Mouse (Mus musculus) olfactory bulb, adult 2 months (tissue): Measurements from ENCODE around the gene Dlgap4. TPM values are rescaled to one million over a fixed set of nuclear protein-coding genes. Genes with fewer than 3 reads are reported as not detected.

Experiments
- H3K27ac ChIP-seq: fragments of 200-500 bp; 2 replicates; pipeline ENCODE4 v1.5.1; 2012; ENCODE audit warnings: low read depth, low read length; ENCODE audit not compliant: insufficient read depth
- H3K4me1 ChIP-seq: fragments of 200-500 bp; 2 replicates; pipeline ENCODE4 v1.6.1; 2012; ENCODE audit warnings: low read length; ENCODE audit not compliant: control insufficient read depth, insufficient read depth
- H3K4me3 ChIP-seq: fragments of 200-500 bp; 2 replicates; pipeline ENCODE4 v1.5.1; 2012; ENCODE audit warnings: mild to moderate bottlenecking, low read depth, low read length, moderate library complexity; ENCODE audit not compliant: insufficient read depth
- CTCF ChIP-seq: fragments of 200-500 bp; IDR thresholded peaks from 2 replicates; pipeline ENCODE4 v1.5.1; 2012; ENCODE audit warnings: low read depth, mild to moderate bottlenecking, low read length, moderate library complexity; ENCODE audit not compliant: insufficient read depth
- POLR2A ChIP-seq: fragments of 200-500 bp; IDR thresholded peaks from 2 replicates; pipeline ENCODE4 v1.6.1; 2012; ENCODE audit warnings: mild to moderate bottlenecking, low read depth, low read length, moderate library complexity; ENCODE audit not compliant: insufficient read depth
- WGBS: fragments of 180-500 bp; shearing (Covaris S2); methylation state at CpG from one replicate; pipeline ENCODE4 v1.1.7; 2018; 5-methylcytosine and 5-hydroxymethylcytosine counted together
- polyA plus RNA-seq: library from polyadenylated mRNA; stranded (reverse); fragments of >200 nt; gene quantifications from 2 replicates; pipeline ENCODE4 v1.2.4, GENCODE M21; 2012; ENCODE audit warnings: low replicate concordance; ENCODE audit not compliant: missing spikeins, insufficient read depth, insufficient read length

The Dlgap4 gene
- polyA plus RNA-seq, 1 experiment = not detected

GRCm38 (mm10) chr2:156697261-156697660, 83.8 kb downstream of the Dlgap4 start:
- peak overlapping the region; percentile 60 for H3K27ac ChIP-seq
- WGBS = 19% methylated on average over 8 of the region's 8 CpGs
- H3K4me1 ChIP-seq = peaks cover 58% of the 10 kb centered on the region
- TF ChIP-seq CTCF (no peak), POLR2A (no peak)
- H3K4me3 ChIP-seq = no peak overlapping the region

DNA sequence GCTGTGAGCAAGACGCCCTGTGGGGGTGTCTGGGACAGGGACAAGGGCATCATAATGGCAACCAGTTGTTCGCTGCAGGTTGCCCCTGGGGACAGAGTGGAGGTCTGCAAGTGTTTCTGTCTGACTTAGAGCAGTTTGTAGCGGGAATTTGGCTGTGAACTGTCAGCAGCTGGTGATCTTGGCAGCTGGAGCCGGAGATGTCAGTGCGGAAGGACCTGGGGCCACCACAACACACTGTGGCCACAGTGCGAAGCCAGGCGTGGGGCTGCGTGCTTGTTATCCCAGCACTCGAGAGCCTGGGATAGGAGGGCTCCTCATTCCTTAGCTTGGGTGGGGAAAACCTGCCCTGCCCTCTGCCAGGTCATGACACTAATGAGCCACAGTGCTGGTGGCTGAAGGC, 84.7 kb downstream of the Dlgap4 start:
- no peak for TF ChIP-seq CTCF
- no peak for TF ChIP-seq POLR2A
- peak overlapping the region; percentile 24 for H3K27ac ChIP-seq
- WGBS = 55% methylated on average over 9 of the region's 9 CpGs
- H3K4me3 ChIP-seq = no peak overlapping the region
- H3K4me1 ChIP-seq = peaks cover 56% of the 10 kb centered on the region

DNA sequence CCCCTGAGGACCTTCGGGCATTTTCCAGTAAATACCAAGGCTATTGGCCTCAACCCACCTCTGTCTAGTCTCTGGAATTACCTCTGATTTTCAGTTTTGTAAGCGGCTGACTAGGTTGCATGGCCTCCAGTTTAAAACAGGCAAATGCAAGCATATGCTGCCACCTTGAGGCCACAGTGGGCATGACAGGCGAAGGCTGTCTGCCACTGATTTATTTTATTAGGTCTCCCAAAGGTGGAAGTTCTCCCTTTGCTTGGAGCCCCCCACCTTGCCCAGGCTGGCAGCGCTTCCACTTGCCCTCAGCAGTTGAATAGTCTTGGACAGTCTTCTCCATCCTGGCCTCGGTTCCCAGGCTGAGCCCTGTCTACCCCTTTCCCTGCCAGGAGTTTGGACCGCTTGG, 92.0 kb downstream of the Dlgap4 start:
- Histone ChIP-seq H3K4me1 (peaks cover 4% of the 10 kb centered on the region; the same call in 1 of the 2 replicates), H3K27ac (no peak overlapping the region), H3K4me3 (no peak overlapping the region)
- TF ChIP-seq CTCF (peak; percentile 74), POLR2A (no peak)
- WGBS = 16% methylated on average over 6 of the region's 6 CpGs

GRCm38 (mm10) chr2:156716683-156717082, 103.2 kb downstream of the Dlgap4 start:
- Histone ChIP-seq H3K4me3 (no peak overlapping the region), H3K27ac (peak overlapping the region; percentile 14), H3K4me1 (peaks cover 35% of the 10 kb centered on the region)
- no peak for TF ChIP-seq POLR2A
- TF ChIP-seq CTCF = no peak
- 53% methylated on average over 6 of the region's 6 CpGs for WGBS

DNA sequence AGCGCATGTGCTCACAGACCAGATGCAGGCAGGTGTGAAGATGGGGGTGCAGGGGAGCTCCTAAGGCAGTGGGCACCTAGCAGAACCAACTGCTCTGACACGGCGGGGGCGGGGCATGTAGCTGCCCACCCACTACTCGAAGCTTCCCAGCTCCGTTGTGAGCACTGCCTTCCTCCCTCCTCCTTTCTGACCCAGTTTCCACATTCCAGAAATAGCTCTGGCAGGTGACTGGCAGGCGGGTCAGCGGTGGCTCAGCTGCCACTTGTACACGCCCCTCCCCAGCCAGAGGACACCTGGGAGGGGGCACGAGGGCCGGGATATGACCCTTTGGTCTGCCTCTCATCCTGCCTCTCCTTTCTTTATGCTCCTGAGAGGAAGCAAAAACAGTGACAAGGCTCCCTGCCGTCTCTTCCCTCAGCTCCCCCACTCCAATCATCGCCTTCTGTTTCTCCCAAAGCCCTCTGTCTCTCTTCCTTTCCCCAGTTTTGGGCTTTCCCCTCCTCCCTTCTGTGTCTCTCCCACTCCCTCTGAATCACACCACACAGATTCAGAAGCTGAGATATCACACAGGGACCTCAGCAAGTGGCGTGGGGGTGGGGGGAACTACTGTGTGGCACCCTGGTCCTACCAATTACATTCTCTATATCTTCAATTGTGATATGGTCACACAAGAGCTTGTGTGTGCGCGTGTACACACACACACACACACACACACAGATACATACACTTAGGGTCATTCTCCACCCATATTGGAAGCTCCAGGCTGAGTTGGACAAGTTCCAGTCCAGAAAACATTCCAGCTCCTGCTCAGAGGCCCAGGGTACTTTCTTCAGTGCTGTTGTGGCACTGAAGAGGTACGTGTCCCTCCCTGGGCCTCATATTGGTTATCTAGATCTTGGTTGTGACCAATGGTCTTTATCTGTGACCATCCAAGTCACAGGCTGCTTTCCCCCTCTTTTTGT, 104.1 kb downstream of the Dlgap4 start:
- H3K4me3 ChIP-seq = peak overlapping the region; percentile 7
- TF ChIP-seq POLR2A (0 out of 2 replicates have a peak, but pooled peaks have one; percentile 19), CTCF (no peak)
- peaks cover 35% of the 10 kb centered on the region for H3K4me1 ChIP-seq
- WGBS = 11% methylated on average over 17 of the region's 17 CpGs
- H3K27ac ChIP-seq = peak overlapping the region; percentile 91

DNA sequence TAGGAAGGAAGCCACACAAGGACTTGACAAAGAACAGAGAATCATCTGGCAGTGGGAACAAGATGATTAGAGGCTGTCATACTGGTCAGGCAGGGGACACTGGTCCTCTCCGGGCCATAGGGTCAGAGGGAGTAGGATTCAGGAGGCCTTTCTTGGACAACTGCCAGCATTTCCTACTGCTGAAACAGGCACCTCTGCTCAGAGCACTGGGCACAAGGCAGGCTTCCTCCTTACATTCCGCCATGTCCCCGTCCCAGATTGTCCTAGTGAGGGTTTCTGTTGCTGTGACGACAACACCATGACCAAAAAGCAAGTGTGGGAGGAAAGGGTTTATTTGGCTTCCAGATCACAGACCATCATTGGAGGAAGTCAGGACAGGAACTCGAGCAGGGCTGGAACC, 105.3 kb downstream of the Dlgap4 start:
- Histone ChIP-seq H3K4me3 (no peak overlapping the region), H3K4me1 (peaks cover 38% of the 10 kb centered on the region), H3K27ac (peak overlapping the region; percentile 18; the same call in 1 of the 2 replicates)
- WGBS = 45% methylated on average over 5 of the region's 5 CpGs
- TF ChIP-seq CTCF (no peak), POLR2A (no peak)

DNA sequence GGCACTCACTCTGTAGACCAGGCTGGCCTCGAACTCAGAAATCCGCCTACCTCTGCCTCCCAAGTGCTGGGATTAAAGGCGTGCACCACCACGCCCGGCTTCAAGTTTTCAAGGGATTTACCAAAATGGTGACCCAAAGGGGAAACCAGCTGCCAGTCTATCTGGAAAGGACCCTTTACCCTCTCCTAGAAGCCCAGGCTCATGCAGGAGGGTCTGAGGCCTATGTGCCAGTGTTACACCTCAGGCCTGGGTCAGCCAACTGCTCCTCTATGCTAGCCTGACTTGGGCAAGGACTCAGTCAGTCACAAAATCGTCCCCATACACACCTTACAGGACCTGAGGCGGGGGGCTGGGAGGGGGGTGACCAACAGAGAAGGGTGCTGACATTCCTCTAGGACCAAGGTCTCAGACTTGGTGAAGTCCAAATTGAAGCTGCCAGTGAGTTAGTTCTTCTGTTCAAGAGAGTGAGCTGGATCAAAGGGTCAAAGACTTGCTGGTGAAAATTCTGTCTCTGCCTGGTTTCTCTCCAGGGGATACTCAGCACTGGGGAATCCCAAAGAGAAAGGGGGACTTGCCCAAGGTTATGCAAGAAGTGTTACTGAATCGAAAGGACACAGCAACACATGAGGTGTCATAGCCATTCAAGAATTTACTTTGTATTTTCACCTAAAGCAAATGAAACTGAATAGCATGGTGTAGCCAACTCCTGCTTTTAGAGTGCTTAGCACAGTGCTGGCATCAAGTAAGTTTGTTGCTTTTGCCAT, 106.2 kb downstream of the Dlgap4 start:
- peaks cover 39% of the 10 kb centered on the region for H3K4me1 ChIP-seq
- 87% methylated on average over 8 of the region's 8 CpGs for WGBS
- peak overlapping the region; percentile 78 for H3K27ac ChIP-seq
- no peak for TF ChIP-seq CTCF
- no peak for TF ChIP-seq POLR2A
- H3K4me3 ChIP-seq = no peak overlapping the region; the same call in 1 of the 2 replicates

DNA sequence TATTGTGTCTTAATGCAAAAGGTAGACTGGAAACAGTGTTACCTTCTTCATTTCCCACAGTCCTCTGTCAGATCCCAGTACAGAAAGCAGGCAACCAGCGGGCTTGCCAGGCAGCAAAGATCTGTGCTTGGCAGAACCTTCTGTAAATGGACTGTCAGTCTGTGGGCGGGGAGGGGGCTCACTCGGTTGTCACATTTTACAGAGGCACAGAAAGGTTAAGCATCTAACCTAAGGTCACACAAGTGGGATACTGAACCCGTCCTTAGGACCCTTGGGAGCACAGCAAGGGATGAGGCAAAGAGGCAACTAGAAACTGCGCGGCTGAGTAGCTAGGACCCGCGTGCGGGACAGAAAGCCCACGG, 106.8 kb downstream of the Dlgap4 start:
- 1% methylated on average over 10 of the region's 10 CpGs for WGBS
- Histone ChIP-seq H3K4me1 (peaks cover 42% of the 10 kb centered on the region), H3K4me3 (peak overlapping the region; percentile 98), H3K27ac (peak overlapping the region; percentile 78)
- TF ChIP-seq POLR2A (no peak), CTCF (no peak)
